Mouse (Mus musculus) left cerebral cortex, adult 18-20 months (tissue): ENCODE data around the gene Fchsd2. TPM values are rescaled to one million over a fixed set of nuclear protein-coding genes. Genes with fewer than 3 reads are reported as not detected.

Experiments used
- total RNA-seq, 2 experiments: library from RNA; stranded (reverse); gene quantifications; 2 replicates each; pipeline ENCODE4 v1.2.3; 2021

Fchsd2 gene
- total RNA-seq, 2 experiments from 2014 or later = 38.2 to 40.2 TPM

Other genes with a start within 250 kb of the Fchsd2 start
- 10 to 100 TPM; 13.2 to 21.8 TPM for gene Relt, start 229.4 kb upstream of the Fchsd2 start, total RNA-seq
- gene Arhgef17, start 160.8 kb upstream of the Fchsd2 start, total RNA-seq = 100 to 1,000 TPM; 136 to 141 TPM
- 1 to 10 TPM; 2.6 to 3.0 TPM for gene P2ry6, start 118.2 kb upstream of the Fchsd2 start, total RNA-seq
- gene P2ry2, start 80.0 kb upstream of the Fchsd2 start, total RNA-seq = 1 to 10 TPM; 1.5 to 1.6 TPM
- 10 to 100 TPM; 59.1 to 62.5 TPM for gene Atg16l2, start 209.4 kb downstream of the Fchsd2 start, total RNA-seq
- 10 to 100 TPM; 90.2 to 96.6 TPM for gene Stard10, start 224.2 kb downstream of the Fchsd2 start, total RNA-seq